Mouse (Mus musculus): ENCODE results near the gene Robo3. TPM values are rescaled to one million over a fixed set of nuclear protein-coding genes. Genes with fewer than 3 reads are reported as not detected.
A peak's percentile ranks its signal among the peaks of the same experiment; 100 is the strongest.

The Robo3 gene
- polyA plus RNA-seq, 1 experiment: 26.3 TPM

GRCm38 (mm10) chr9:37375718-37376117 lies 57.3 kb downstream of the Robo3 start:
- DNase-seq (ENCODE audit: extremely low spot score in 1 of 2, low spot score in 1 of 2): peak in 1 of 2 experiments; percentile 41

- DNase-seq (ENCODE audit: extremely low spot score in 1 of 2, low spot score in 1 of 2): no peak
Observed at GRCm38 (mm10) chr9:37371232-37371801, 61.7 kb downstream of the Robo3 start.

GRCm38 (mm10) chr9:37368860-37369259 lies 64.2 kb downstream of the Robo3 start:
- no peak for DNase-seq (ENCODE audit: extremely low spot score in 1 of 2, low spot score in 1 of 2)

- DNase-seq (ENCODE audit: extremely low spot score in 1 of 2, low spot score in 1 of 2): no peak
Observed at GRCm38 (mm10) chr9:37368081-37368830, 64.8 kb downstream of the Robo3 start.

GRCm38 (mm10) chr9:37367301-37368080 lies 65.6 kb downstream of the Robo3 start, which contains the start of gene Hepacam:
TSS of gene Hepacam (plus strand) at chr9:37367351.
- peak in 1 of 2 experiments; percentile 63 for DNase-seq (ENCODE audit: extremely low spot score in 1 of 2, low spot score in 1 of 2)

GRCm38 (mm10) chr9:37365706-37366105 lies 67.3 kb downstream of the Robo3 start:
- no peak for DNase-seq (ENCODE audit: extremely low spot score in 1 of 2, low spot score in 1 of 2)

Other genes starting within 250 kb of the Robo3 start
- 9.0 TPM in 2 replicates for gene Tmem218, start 225.0 kb downstream of the Robo3 start, polyA plus RNA-seq (2012; rRNA removed)
- 2.7 and 3.1 TPM in 2 replicates for gene Slc37a2, start 177.5 kb downstream of the Robo3 start, polyA plus RNA-seq (2012; rRNA removed)
- 1.6 and 1.8 TPM in 2 replicates for gene Ccdc15, start 84.8 kb downstream of the Robo3 start, polyA plus RNA-seq (2012; rRNA removed)
- gene Hepacam, start 65.9 kb downstream of the Robo3 start, polyA plus RNA-seq (2012; rRNA removed): 79.8 and 81.4 TPM in 2 replicates
- gene Robo4, start 31.3 kb downstream of the Robo3 start, polyA plus RNA-seq (2012; rRNA removed): 5.6 and 5.8 TPM in 2 replicates
- gene Msantd2, start 56.1 kb upstream of the Robo3 start, polyA plus RNA-seq (2012; rRNA removed): 33.9 and 35.2 TPM in 2 replicates
- gene Esam, start 94.8 kb upstream of the Robo3 start, polyA plus RNA-seq (2012; rRNA removed): 28.9 and 31.3 TPM in 2 replicates
- gene Vsig2, start 106.0 kb upstream of the Robo3 start, polyA plus RNA-seq (2012; rRNA removed): 6.0 and 6.4 TPM in 2 replicates
- 1,218 and 1,912 TPM in 2 replicates for gene Nrgn, start 119.7 kb upstream of the Robo3 start, polyA plus RNA-seq (2012; rRNA removed)
- 14.2 and 14.5 TPM in 2 replicates for gene Siae, start 122.5 kb upstream of the Robo3 start, polyA plus RNA-seq (2012; rRNA removed)
- gene Spa17, start 180.5 kb upstream of the Robo3 start, polyA plus RNA-seq (2012; rRNA removed): 6.7 and 7.1 TPM in 2 replicates
- 42.0 and 43.7 TPM in 2 replicates for gene Tbrg1, start 224.1 kb upstream of the Robo3 start, polyA plus RNA-seq (2012; rRNA removed)
- gene Panx3, start 236.0 kb upstream of the Robo3 start, polyA plus RNA-seq (2012; rRNA removed): 0.08 TPM in 1 of 2 replicates, not detected in the other